Mouse (Mus musculus): Measurements from ENCODE around the gene Calml3. TPM values are rescaled to one million over a fixed set of nuclear protein-coding genes. Genes with fewer than 3 reads are reported as not detected.
A peak's percentile ranks its signal among the peaks of the same experiment; 100 is the strongest.
"Not testable (repeated sequence)": the region's sequence is repeated elsewhere in the genome, so short reads cannot be mapped to it uniquely, and the experiment has no call there.

Gene Calml3
- not detected for total RNA-seq (2021)

DNA sequence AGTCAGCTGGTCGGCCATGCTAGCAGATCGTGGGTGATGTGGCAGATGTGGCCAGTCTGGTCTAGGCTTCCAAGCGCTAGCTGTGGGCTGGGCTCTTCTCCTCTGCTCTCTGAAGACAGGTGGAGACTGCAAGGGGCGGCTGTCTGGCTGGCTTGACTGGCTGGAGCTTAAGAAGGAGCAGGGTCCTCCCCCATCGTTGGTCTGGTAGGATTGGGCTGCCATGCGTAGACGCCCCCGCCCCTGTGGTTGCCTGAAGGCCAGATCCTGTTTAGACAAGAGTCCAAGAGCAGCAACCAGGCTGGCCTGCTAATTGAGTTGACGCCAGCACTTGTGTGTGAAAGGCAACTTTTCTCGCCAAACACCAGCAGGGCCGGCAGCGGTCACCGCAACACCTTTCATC is at the start of gene Calml3:
Gene Calml3 (minus strand): TSS at position 131 of the 400 bp plus-strand sequence.
- no peak for DNase-seq

DNA sequence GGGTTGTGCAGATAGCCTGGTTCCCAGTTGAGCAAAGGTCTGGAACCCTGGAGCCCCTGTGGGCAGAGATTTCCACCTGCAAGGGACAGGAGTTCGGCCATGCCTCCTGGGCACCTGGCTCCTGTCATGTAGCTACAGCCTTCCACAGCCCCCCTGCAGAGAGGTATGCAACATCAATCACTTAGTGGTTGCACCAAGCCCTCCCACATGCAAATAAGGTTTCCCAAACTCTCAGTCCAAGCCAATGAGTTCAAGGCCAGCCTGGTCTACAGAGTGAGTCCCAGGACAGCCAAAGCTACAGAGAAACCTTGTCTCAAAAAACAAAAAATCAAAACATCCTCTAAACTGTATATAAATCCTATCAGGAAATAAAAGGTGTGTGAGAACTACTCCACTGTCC is 46.2 kb upstream of the Calml3 start:
- DNase-seq: no peak

DNA sequence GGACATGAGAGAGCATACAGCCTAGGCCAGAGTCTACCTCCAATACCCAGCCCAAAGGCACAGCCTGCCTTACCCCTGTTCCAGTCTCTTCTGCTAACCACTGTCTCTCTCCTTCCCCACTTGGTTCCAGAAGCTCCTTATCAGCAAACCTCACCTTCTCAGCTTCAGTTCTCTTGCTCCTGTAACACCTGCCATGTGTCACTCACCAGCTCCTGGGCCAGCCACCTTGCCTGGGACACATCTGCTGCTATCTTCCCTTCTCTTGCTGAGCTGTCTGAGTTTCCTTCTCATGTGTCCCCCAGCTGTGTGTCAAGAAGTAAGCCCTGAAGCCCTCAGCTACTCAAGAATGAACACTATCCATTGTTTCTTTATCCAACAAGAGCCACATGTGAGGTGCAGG is 36.5 kb upstream of the Calml3 start:
- not testable (repeated sequence) for DNase-seq

DNA sequence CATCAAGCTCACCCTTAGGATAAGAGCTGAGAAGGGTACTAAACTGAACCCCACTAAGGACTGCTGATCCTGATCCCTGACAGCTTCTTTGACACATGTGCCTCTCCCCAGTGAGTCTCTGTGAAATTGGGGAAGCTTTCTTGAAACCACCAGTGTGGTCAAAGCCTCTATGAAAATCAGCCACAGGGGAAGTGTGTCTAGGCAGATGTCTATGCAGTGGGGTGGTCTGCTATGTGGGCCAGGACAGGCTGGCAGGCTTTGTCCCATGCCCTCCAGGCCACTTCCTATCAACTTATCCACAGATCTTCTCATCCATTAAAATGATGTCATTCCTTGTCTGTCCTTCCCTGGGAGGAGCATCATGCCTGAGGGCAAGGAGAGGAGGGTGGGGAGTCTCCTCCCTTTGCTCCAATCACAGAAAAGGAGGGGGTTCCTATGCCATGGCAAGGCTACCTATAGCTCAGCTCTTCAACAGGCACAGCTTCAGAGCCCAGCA is 33.2 kb upstream of the Calml3 start, which contains the start of gene Calm4:
Gene Calm4 (plus strand): TSS at position 446 of the 496 bp plus-strand sequence.
- not testable (repeated sequence) for DNase-seq

DNA sequence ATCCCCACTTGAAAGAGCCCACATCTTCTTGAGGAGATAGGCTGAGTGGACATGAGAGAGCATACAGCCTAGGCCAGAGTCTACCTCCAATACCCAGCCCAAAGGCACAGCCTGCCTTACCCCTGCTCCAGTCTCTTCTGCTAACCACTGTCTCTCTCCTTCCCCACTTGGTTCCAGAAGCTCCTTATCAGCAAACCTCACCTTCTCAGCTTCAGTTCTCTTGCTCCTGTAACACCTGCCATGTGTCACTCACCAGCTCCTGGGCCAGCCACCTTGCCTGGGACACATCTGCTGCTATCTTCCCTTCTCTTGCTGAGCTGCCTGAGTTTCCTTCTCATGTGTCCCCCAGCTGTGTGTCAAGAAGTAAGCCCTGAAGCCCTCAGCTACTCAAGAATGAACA is 29.5 kb upstream of the Calml3 start:
- DNase-seq: not testable (repeated sequence)

DNA sequence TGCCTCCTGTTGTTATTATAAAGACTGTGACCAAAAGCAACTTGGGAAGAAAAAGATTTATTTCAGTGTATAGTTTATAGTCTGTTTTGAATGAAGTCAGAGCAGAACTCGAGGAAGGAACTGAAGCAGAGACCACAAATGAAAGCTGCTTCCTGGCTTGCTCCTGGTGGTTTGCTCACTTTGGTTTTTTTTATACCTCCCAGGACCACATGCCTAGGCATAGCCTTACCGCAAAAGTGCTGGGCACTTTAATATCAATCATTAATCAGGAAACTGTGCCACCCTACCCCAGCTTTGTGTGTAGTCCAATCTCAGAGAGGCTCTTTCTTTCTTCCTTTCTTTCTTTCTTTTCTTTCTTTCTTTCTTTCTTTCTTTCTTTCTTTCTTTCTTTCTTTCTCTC is 28.3 kb upstream of the Calml3 start:
- no peak for DNase-seq

DNA sequence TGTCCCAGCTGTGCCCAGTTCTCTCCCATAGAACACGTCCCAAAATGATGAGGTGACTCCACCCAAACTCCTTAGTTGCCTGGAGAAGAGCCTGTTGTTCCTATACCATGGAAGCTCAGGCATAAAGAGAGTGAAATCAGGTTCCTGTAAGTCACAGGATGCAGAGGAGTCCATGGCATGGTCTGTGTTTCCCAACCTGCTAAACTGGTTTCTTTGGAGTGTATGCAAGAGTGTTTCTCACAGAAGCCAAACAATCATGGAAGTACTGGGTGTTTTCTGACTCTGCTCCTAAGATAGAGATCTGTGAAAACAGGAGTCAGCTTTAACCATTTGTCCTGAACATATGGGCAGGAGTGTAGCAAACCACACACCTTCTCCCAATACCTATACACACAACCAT is 27.9 kb upstream of the Calml3 start:
- DNase-seq: no peak

DNA sequence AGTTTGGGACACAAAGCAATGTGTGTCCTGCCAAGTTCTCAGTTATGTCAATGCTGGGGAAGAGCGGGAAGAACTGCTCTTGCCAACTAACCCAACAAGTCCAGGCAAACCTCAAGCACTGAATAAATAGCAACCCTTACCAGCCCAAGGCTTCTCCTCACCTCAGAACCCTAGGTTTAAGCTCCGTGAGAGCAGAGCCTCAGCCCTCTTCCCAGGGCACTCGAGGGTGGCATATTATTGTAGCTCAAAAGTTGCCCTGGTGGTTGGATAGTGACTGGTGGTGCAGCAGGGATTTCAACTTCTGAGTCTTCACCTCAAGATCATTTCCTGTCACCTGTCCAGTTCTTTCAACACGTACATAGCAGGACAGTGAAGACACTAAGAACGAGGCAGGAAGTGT is 27.4 kb upstream of the Calml3 start:
- DNase-seq: no peak

DNA sequence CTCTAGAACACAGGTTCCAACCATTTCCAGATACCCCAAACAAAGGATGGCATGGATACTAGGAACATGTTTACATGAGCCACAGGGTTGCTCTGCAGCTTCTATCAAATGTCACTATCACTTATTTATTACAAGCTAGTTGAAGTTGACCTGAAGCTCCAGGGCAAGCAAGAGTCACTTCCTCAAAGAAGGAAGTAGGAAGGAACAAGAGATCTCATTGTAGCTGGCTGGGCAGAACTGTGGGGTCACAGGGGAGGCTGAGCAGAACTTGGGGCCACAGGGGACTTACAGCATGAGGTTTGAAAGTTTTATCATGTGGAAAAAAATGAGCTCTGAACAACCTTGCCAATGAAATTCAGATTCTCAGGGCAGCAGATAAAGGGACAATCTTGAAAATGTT is 21.6 kb upstream of the Calml3 start:
- no peak for DNase-seq

DNA sequence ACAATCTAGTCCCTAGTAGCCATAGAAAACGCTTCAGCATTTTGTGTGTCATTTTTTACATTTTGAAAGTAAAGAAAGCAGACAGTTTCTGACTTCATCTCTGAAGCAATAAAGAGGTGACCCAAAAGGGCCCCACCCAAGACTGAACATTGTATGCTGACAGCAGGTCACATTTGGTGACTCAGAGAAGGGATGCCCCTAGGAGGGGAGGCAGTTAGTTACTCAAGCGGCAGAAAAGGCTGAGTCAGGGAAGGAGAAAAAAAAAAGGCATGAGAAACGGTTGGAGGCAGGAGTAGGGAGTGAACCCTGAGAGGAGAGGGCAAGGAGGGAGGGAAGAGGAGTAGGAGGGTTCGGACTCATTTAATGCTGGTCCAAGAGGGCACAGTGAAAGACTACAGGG is 18.0 kb upstream of the Calml3 start:
- no peak for DNase-seq

DNA sequence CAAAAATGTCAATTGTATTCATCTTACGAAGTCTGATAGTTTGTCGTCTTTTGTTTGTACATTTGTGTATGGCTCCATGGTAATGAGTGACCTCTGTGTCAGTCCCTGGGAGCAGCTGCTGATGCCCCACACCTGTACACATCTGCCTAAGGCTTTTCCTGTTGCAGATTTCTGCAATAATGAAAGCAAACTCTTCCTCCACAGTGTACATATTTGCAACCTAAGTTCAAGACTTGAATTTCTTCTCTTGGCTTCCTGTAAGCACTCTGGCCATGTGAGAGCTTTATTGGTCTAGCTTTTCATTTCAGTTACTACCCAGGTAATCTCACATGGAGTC is 14.6 kb upstream of the Calml3 start:
- no peak for DNase-seq

DNA sequence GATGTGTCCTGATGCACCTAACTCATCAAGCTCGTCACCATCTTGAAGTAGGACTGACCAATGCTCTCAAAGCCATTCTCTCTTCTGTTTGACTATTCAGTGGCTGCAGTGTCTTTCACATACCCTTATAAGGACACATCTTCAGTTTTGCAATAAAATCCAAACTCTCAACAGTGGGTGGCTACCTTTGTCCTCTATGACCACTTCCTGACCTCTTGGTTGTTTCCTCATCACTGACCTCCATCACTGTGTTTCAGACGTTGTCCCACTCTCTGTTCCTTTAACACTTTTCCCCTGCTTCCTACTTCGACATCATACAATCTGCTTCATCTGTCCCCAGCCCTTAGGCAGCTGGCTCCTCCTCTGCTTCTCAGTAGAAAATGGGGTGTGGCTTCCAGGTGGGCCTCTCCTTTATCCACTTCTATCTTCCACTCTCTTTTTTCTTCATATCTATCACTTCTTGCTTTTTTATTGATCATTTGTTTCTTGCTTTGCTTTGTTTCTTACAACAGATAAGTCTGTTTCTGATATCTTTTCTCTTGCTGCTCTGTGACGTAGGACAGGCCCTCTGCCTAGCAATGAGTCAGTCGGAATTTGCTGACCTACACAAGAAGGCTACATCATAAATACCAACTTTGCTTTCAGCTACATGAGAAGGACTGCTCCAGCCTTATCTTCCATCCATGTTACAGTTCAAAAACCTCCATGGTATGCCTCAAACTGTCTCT is 14.1 kb upstream of the Calml3 start:
- DNase-seq: no peak

DNA sequence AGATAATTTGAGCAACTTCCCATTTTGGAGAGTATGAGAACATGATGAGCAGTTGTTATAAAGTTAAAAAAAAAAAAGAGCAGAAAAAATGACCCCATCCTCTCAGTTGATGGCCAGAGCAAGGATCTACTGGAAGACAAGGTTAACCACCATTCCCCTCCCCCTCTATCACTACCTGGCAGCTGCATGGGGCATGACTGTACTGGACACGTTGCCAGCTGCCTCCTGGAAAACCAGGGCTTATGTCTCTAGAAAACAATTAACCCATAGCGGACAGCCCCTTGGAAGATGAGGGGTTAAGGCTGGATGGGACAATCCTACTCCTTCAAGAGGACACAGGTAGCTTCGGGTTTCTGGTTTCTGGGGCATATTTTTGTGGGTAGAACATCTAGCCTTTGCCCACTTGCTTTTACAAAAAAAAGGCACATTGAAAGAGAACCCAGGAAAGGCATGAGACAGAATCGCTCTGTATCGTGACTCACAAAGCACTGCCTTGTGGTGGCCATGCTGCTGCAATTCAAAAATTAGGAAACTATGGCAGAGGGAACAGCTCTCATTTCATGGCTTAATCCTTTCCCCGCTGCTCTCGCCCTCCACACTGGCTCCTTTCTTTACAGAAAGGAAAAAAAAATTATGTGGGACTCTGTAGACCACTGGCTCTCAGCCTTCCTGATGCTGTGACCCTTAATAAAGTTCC is 3.2 kb upstream of the Calml3 start:
- no peak for DNase-seq

DNA sequence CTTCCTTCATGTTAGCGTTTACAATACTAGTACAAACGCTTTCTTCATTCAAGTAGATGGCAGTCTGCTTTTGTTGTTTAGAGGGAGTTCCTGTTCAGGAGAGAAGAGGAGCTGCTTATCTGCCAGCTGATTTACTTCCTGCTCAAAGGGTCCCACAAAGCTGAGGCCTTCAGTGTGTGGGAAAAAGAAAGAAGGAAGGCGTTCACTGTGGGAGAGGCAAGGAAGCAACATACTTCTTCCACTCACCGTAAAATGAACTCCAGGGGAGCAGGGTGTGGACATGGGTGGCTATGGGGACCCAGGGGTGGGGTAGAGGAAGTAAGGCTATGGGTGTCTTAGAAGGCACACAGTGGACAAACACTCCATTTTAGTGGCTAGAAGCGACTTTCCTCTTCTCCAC is 1.5 kb upstream of the Calml3 start:
- DNase-seq: no peak

DNA sequence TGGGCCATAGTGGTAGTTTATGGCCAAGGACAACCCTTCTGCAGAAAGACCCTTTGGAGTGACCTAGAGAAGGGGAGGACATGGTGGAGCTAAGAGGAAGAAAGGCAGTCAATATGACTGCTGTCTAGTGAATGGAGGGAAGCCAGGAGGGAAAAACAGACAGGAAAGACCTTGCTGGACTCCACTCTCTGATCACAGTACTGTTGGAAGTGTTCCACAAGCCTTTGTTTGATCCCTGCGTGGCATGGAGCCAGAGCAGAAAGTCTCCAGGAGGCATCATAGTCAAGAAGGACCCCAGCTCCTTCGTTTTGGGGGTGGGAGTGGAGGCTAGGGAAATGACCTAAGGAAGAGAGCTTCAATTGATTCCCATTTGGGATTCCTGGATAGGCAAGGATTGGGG is 1.0 kb upstream of the Calml3 start:
- peak; percentile 29 for DNase-seq

DNA sequence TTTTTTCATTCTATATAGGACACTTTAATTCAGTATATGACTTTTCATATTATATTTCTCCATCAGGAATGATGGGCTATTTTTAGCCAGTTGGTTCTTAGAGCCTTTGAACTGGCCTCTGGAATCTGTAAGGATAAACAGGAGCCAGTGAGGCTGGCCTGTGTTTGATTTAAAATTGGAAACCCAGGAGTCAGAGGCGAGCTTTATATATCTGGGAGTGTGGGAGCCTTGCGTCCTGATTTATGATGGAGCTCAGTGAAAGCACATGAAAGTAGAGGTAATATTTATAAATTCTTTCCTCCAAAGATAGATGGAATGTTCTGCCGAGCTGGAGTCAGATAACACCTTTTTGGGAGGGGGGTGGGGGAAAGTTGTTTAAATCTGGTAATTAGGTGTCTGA is 4.7 kb downstream of the Calml3 start:
- no peak for DNase-seq

DNA sequence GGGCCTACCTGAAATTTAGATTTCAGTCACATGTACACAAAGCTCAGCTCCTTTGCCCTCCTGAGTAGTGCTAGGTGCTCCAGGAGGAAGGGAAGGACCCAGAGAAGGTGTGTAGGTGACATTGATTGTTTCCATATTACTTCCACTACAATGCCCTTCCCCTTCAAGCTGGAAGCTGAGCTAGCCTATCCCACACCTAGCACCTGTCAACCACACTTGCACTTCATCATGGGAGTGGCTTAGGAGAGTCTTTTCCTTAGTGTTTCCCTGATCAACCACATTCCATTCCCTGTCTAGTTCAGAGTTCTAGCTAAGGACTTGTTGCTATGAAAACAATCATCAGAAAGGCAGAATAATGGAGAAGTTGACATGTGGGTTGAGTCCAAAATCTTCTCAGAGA is 5.4 kb downstream of the Calml3 start:
- no peak for DNase-seq

DNA sequence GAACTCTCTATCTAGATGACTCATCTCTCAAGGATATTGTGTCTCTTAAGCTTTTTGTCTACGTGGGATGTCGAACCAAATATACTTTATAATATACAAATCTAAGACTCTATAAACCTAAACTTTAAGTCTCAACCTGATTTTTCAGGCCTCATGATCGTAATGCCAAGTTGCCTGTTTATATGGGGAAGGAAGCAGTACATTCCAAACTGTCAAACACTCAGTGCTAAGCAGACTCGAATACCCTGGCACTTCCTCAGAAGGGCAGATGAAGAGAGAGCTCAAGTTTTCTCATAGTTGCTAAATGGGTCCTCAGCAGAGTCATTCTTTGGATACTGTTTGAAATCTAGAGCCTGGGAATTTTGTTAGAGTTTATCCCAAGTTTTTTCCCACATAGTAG is 7.5 kb downstream of the Calml3 start:
- no peak for DNase-seq

DNA sequence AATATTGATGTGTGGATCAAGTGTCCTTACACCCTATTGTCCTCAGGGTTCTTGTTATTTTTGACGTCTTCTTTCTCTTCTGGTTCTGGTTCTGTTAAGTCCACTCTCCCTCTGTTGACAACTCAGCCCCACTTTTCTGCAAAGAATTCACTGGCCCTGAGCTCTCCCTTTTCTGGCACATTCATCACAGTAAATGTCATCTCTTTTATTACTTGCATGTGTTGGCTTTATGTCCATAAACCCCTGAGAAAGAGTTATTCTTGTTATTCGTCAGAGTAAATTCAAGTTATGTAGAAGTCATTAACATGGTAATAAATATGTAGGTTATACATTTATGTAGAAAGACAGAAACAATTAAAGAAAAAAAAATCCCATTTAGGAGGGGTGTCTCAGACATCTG is 14.6 kb downstream of the Calml3 start:
- DNase-seq: no peak

DNA sequence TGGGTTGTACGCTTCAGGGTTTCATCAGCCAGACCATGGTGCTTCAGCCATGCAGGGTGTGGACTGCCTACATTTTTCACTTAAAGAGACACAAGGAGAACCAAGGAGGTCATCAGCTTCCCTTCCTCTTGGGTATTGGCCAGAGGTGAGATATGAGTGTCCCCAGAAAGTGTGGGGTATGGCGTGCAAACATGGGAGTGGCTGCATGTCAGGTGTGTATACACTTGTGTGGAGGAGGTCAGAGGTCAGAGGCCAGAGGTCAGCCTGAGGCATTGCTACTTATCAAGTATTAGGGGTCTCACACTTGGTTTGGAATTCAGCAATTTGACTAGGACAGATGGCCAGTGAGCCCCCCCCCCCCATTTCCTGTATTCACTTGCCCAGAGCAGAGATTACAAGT is 15.5 kb downstream of the Calml3 start:
- DNase-seq: no peak

DNA sequence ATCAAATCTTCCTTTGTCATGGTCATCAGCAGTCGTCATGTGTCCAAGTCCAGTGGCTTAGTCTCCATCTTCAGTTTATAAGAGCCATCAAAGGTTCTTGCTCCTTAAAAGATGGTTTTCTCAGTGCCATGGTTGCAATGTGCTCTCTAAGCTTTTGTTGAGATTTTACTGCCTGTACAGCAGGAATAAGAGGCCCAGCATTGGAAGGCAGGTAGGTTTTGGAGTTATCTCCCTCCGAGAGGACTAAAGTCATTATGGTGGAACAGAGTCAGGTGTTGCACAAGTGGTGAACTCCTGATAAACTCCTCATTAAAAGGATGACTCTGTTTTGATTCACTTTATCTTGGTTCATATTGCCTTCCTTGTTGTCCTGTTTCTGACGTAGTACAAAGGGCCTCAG is 16.5 kb downstream of the Calml3 start:
- DNase-seq: no peak

DNA sequence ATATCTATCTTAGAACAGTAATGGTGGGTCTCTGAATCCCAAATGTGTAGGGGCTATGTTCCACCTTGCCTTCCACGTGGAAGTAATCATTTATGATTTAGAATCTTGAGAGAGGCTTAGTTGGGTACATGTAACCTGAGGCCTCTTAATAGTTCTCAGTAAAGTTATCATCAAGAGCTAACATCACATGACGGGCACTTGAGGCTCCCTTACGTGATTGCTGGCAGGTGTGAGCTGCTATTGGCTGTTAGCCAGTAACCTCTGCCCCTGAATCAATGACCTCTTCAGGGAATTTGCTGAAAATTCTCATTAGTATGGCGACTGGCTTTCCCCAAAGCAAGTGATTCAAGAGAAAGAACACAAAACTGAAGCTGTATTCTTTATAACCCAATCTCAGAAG is 17.0 kb downstream of the Calml3 start:
- no peak for DNase-seq

DNA sequence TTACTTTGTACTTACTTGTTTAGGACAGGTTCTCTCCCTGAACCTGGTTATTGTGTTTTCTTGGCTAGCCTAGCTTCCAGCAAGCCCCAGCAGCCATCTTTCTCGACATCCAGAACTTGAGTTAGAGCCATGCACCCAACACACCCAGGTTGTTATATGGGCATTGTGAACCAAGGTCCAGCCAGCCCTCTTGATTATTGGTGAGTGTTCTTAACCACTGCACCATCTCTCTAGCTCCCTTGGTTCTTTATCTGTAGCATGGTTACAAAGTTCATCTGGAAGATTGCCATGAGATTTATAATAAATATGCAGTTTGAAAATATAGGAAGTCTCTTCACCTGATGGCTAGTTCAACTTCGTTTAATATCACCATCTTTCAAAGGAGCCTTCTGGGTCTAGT is 20.5 kb downstream of the Calml3 start:
- DNase-seq: no peak

DNA sequence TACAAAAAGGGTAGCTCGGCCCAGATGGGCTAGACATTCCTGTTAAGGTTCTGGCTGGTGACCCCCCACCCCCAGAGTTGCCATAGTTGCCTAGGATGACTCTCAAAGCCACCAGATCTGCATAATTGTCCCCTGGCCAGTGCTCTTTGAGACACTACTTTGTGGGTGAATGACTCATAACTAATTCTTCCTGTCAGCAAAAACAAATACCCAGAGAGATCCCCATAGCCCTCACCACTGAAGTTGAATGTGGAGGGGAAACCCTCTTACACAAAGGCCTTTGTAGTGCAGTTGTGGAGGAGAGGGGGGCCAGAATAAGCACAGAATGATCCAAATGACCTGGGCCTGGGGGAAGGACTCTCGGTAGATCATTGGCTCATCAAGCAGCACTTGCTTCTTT is 21.6 kb downstream of the Calml3 start:
- no peak for DNase-seq
